Mouse (Mus musculus) limb, embryonic 10.5 days (tissue): ENCODE data around the gene Troap. TPM values are rescaled to one million over a fixed set of nuclear protein-coding genes. Genes with fewer than 3 reads are reported as not detected.
"Not testable (repeated sequence)": the region's sequence is repeated elsewhere in the genome, so short reads cannot be mapped to it uniquely, and the experiment has no call there.

Experiments used
- DNase-seq: peaks from one replicate; pipeline ENCODE4 v3.0.0-alpha.2; 2017; ENCODE audit warnings: low spot score
- H3K27ac ChIP-seq: fragments of 300-500 bp; sonication (generic); 2 replicates; pipeline ENCODE4 v1.5.1; 2016; ENCODE audit warnings: mild to moderate bottlenecking
- H3K27me3 ChIP-seq: fragments of 300-500 bp; sonication (generic); 2 replicates; pipeline ENCODE4 v1.6.1; 2016; ENCODE audit warnings: low read depth, mild to moderate bottlenecking; ENCODE audit not compliant: poor library complexity, severe bottlenecking
- H3K36me3 ChIP-seq: fragments of 300-500 bp; sonication (generic); 2 replicates; pipeline ENCODE4 v1.6.1; 2016; ENCODE audit warnings: mild to moderate bottlenecking, moderate library complexity
- H3K4me1 ChIP-seq: fragments of 300-500 bp; sonication (generic); 2 replicates; pipeline ENCODE4 v1.6.1; 2016
- H3K4me3 ChIP-seq: fragments of 300-500 bp; sonication (generic); 2 replicates; pipeline ENCODE4 v1.5.1; 2016; ENCODE audit warnings: mild to moderate bottlenecking, moderate library complexity
- H3K9me3 ChIP-seq: fragments of 300-500 bp; sonication (generic); replicated peaks from 2 replicates; pipeline ENCODE4 v1.6.1; 2016; ENCODE audit warnings: mild to moderate bottlenecking
- WGBS: fragments of 180-500 bp; shearing (Covaris S2); methylation state at CpG from one replicate; pipeline ENCODE4 v1.1.7; 2016; 5-methylcytosine and 5-hydroxymethylcytosine counted together
- polyA plus RNA-seq: library from polyadenylated mRNA; unstranded; fragments of >200 nt; fragmentation: Nextera tagmentation; extraction: Ambion mirVana; gene quantifications from 2 replicates; pipeline ENCODE4 v1.2.1, GENCODE M21; 2016

The Troap gene
- polyA plus RNA-seq, 1 experiment from 2014 or later = 54.8 TPM

- WGBS = 34% methylated on average over 13 of the region's 13 CpGs
- no peaks in the 10 kb centered on the region for H3K36me3 ChIP-seq
- H3K9me3 ChIP-seq = no peaks in the 10 kb centered on the region
- H3K4me3 ChIP-seq = no peak overlapping the region
- peaks cover 64% of the 10 kb centered on the region for H3K27me3 ChIP-seq
- no peak overlapping the region for H3K27ac ChIP-seq
- peaks cover 23% of the 10 kb centered on the region for H3K4me1 ChIP-seq
- peak; percentile 65 for DNase-seq
These were observed 24.7 kb upstream of the Troap start for GRCm38 (mm10) chr15:99049473-99050253.

- peak overlapping the region; percentile 14; the same call in 1 of the 2 replicates for H3K4me3 ChIP-seq
- no peak overlapping the region for H3K27ac ChIP-seq
- peaks cover 86% of the 10 kb centered on the region for H3K27me3 ChIP-seq
- H3K9me3 ChIP-seq = no peaks in the 10 kb centered on the region
- peaks cover 37% of the 10 kb centered on the region for H3K4me1 ChIP-seq
- 3% methylated on average over 9 of the region's 9 CpGs for WGBS
- H3K36me3 ChIP-seq = no peaks in the 10 kb centered on the region
- DNase-seq = no peak
These were observed 21.0 kb upstream of the Troap start for GRCm38 (mm10) chr15:99053373-99053772.

- Histone ChIP-seq H3K27ac (0 out of 2 replicates have a peak within 1 kb of the TSS, but pooled peaks have one; percentile 30), H3K4me1 (peaks cover 37% of the 10 kb centered on the region), H3K36me3 (no peaks in the 10 kb centered on the region), H3K9me3 (no peaks in the 10 kb centered on the region), H3K4me3 (peak within 1 kb of the TSS; percentile 49), H3K27me3 (peaks cover 99% of the 10 kb centered on the region)
- DNase-seq = no peak
- WGBS = 3% methylated on average over 30 of the region's 30 CpGs
These were observed 19.3 kb upstream of the Troap start, which contains the start of gene Prph for GRCm38 (mm10) chr15:99055040-99055439. TSS of gene Prph (plus strand) at chr15:99055174.

GRCm38 (mm10) chr15:99055511-99055961 is 18.8 kb upstream of the Troap start:
- H3K27me3 ChIP-seq = peaks cover 99% of the 10 kb centered on the region
- H3K9me3 ChIP-seq = no peaks in the 10 kb centered on the region
- H3K36me3 ChIP-seq = no peaks in the 10 kb centered on the region
- WGBS = under 1% methylated on average over 37 of the region's 37 CpGs
- 0 out of 2 replicates have a peak overlapping the region, but pooled peaks have one; percentile 30 for H3K27ac ChIP-seq
- H3K4me3 ChIP-seq = peak overlapping the region; percentile 49
- H3K4me1 ChIP-seq = peaks cover 37% of the 10 kb centered on the region
- peak; percentile 65 for DNase-seq

- Histone ChIP-seq H3K9me3 (no peaks in the 10 kb centered on the region), H3K4me1 (peaks cover 37% of the 10 kb centered on the region), H3K27ac (no peak overlapping the region), H3K36me3 (no peaks in the 10 kb centered on the region), H3K27me3 (peaks cover 96% of the 10 kb centered on the region), H3K4me3 (peak overlapping the region; percentile 49; the same call in 1 of the 2 replicates)
- 8% methylated on average over 14 of the region's 14 CpGs for whole genome bisulfite sequencing
- DNase-seq = peak; percentile 66
These were observed 18.0 kb upstream of the Troap start for GRCm38 (mm10) chr15:99056332-99056731.

GRCm38 (mm10) chr15:99065557-99066165 is 8.7 kb upstream of the Troap start:
- H3K27ac ChIP-seq = no peak overlapping the region
- H3K4me3 ChIP-seq = no peak overlapping the region
- 85% methylated on average over 12 of the region's 12 CpGs for WGBS
- no peaks in the 10 kb centered on the region for H3K4me1 ChIP-seq
- H3K27me3 ChIP-seq = peaks cover 38% of the 10 kb centered on the region
- H3K9me3 ChIP-seq = no peaks in the 10 kb centered on the region
- no peak for DNase-seq
- H3K36me3 ChIP-seq = no peaks in the 10 kb centered on the region

GRCm38 (mm10) chr15:99071988-99072387 is 2.4 kb upstream of the Troap start:
- Histone ChIP-seq H3K27me3 (peaks cover 6% of the 10 kb centered on the region; the same call in 1 of the 2 replicates), H3K9me3 (no peaks in the 10 kb centered on the region), H3K27ac (no peak overlapping the region), H3K4me1 (peaks cover 14% of the 10 kb centered on the region), H3K4me3 (no peak overlapping the region), H3K36me3 (peaks cover 6% of the 10 kb centered on the region)
- WGBS = 85% methylated on average over 1 of the region's 1 CpGs
- DNase-seq = no peak

GRCm38 (mm10) chr15:99074600-99075333 is 392 bp downstream of the Troap start:
- Histone ChIP-seq H3K4me1 (peaks cover 29% of the 10 kb centered on the region), H3K4me3 (peak overlapping the region; percentile 73), H3K36me3 (peaks cover 34% of the 10 kb centered on the region), H3K9me3 (no peaks in the 10 kb centered on the region), H3K27ac (peak overlapping the region; percentile 95), H3K27me3 (no peaks in the 10 kb centered on the region)
- DNase-seq = peak; percentile 98
- WGBS = under 1% methylated on average over 44 of the region's 44 CpGs

GRCm38 (mm10) chr15:99076011-99076410 is 1.6 kb downstream of the Troap start:
- peaks cover 46% of the 10 kb centered on the region for H3K36me3 ChIP-seq
- DNase-seq, H3K27ac ChIP-seq, H3K9me3 ChIP-seq, H3K27me3 ChIP-seq: not testable (repeated sequence)
- 95% methylated on average over 3 of the region's 3 CpGs for WGBS
- H3K4me3 ChIP-seq = peak overlapping the region; percentile 73
- H3K4me1 ChIP-seq = peaks cover 29% of the 10 kb centered on the region

- Histone ChIP-seq H3K4me3 (no peak overlapping the region), H3K9me3 (no peaks in the 10 kb centered on the region), H3K27me3 (peaks cover 14% of the 10 kb centered on the region), H3K4me1 (peaks cover 32% of the 10 kb centered on the region), H3K27ac (no peak overlapping the region), H3K36me3 (peaks cover 70% of the 10 kb centered on the region)
- WGBS = 84% methylated on average over 15 of the region's 15 CpGs
- peak; percentile 26 for DNase-seq
These were observed 4.0 kb downstream of the Troap start for GRCm38 (mm10) chr15:99078181-99078910.

- no peak overlapping the region for H3K4me3 ChIP-seq
- H3K4me1 ChIP-seq = peaks cover 37% of the 10 kb centered on the region
- no peak for DNase-seq
- 92% methylated on average over 3 of the region's 3 CpGs for WGBS
- H3K27me3 ChIP-seq = peaks cover 29% of the 10 kb centered on the region
- no peak overlapping the region for H3K27ac ChIP-seq
- H3K36me3 ChIP-seq = peaks cover 76% of the 10 kb centered on the region
- no peaks in the 10 kb centered on the region for H3K9me3 ChIP-seq
These were observed 5.4 kb downstream of the Troap start for GRCm38 (mm10) chr15:99079804-99080203.

- H3K9me3 ChIP-seq = no peaks in the 10 kb centered on the region
- 93% methylated on average over 12 of the region's 12 CpGs for WGBS
- peaks cover 67% of the 10 kb centered on the region for H3K36me3 ChIP-seq
- H3K4me3 ChIP-seq = no peak overlapping the region
- no peak overlapping the region for H3K27ac ChIP-seq
- peaks cover 26% of the 10 kb centered on the region for H3K4me1 ChIP-seq
- no peak for DNase-seq
- peaks cover 54% of the 10 kb centered on the region for H3K27me3 ChIP-seq
These were observed 7.9 kb downstream of the Troap start for GRCm38 (mm10) chr15:99082322-99082721.
